In the genomic region with DNA sequence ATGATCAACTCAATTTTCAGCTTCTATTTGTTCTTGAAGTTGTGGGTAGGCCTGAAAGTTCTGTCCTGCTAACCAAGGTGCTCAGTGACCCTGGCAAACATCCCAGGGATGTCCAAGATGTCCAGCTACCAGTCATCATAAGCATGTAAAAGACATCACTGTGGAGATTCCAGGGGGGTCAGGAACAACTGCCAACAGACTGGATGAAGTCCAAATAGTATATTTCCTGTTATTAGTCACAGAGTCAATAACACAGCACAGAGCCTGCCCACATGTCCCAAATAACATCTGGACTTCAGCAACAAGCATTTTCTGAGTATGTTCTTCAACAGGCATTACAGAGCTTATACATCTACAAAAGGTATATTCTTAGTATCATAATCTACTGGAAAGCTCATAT, we compare ENCODE assay signal across 24 mouse cellular contexts.
"Had no signal": no experiment of that assay in that cellular context is flagged by ENCODE, and none has a peak within 500 bp of the region (broad histone marks: within the 10 kb centered on the region; RNA-seq: fewer than 3 reads in every experiment).

No protein-coding gene starts in this region.

- H3K4me3 ChIP-seq: gastrocnemius, adult 2 months; heart, embryonic 10.5 days; heart, embryonic 12.5 days; hindbrain, embryonic 13.5 days; hindbrain, embryonic 15.5 days; kidney, embryonic 15.5 days; limb, embryonic 12.5 days; liver, embryonic 13.5 days had no signal

- H3K27ac ChIP-seq: gastrocnemius, adult 2 months; heart, embryonic 10.5 days; hindbrain, embryonic 13.5 days; hindbrain, embryonic 15.5 days; hindbrain, postnatal 0 days; kidney, embryonic 15.5 days; kidney, postnatal 0 days; limb, embryonic 12.5 days; liver, embryonic 13.5 days had no signal

- H3K9ac ChIP-seq: heart, embryonic 12.5 days; hindbrain, embryonic 13.5 days; hindbrain, embryonic 15.5 days; kidney, embryonic 15.5 days; limb, embryonic 12.5 days; liver, embryonic 13.5 days had no signal

- H3K4me2 ChIP-seq: heart, embryonic 12.5 days; hindbrain, embryonic 13.5 days; hindbrain, embryonic 15.5 days; kidney, embryonic 15.5 days; limb, embryonic 12.5 days; liver, embryonic 11.5 days; liver, embryonic 13.5 days had no signal

- H3K36me3 ChIP-seq: heart, embryonic 10.5 days; heart, embryonic 12.5 days; hindbrain, embryonic 13.5 days; hindbrain, embryonic 15.5 days; kidney, embryonic 15.5 days; limb, embryonic 12.5 days; liver, embryonic 13.5 days had no signal

- H3K27me3 ChIP-seq: heart, embryonic 12.5 days; hindbrain, embryonic 13.5 days; hindbrain, embryonic 15.5 days; kidney, embryonic 15.5 days; limb, embryonic 12.5 days; liver, embryonic 13.5 days had no signal

- H3K9me3 ChIP-seq: heart, embryonic 10.5 days; heart, embryonic 12.5 days; hindbrain, embryonic 13.5 days; hindbrain, embryonic 15.5 days; kidney, embryonic 15.5 days; liver, embryonic 13.5 days had no signal

- DNase-seq: gastrocnemius, adult 2 months; gastrocnemius, postnatal 10 days; gastrocnemius, postnatal 25 days; heart, adult 18-20 months; heart, postnatal 10 days; kidney, adult 11 months; kidney, adult 2 months; kidney, adult 9 months; kidney, postnatal 14 days; layer of hippocampus, adult 9-11 months; layer of hippocampus, postnatal 36 days; left cerebral cortex, postnatal 4 days; liver; liver, embryonic 13.5 days had no signal

- ATAC-seq: hindbrain, postnatal 0 days; intestine, embryonic 16.5 days had no signal
